Mouse (Mus musculus): ENCODE data around the gene Fam196b.

GRCm38 (mm10) chr11:34406850-34407249 is 92.2 kb downstream of the Fam196b start:
- no peak for TF ChIP-seq EP300 (IDR thresholded peaks at IDR 0.05; ENCODE audit: low read depth)
- no peak for TF ChIP-seq CTCF (IDR thresholded peaks at IDR 0.05; ENCODE audit: low read depth)
